Mouse (Mus musculus) lung, embryonic 14.5 days (tissue): Measurements from ENCODE around the gene Gm5152. TPM values are rescaled to one million over a fixed set of nuclear protein-coding genes. Genes with fewer than 3 reads are reported as not detected.
"Not testable (repeated sequence)": the region's sequence is repeated elsewhere in the genome, so short reads cannot be mapped to it uniquely, and the experiment has no call there.

Experiments
- ATAC-seq: fragments of 200-750 bp; cut with Nextera tagmentation; 2 replicates; pipeline ENCODE4 v1.8.0; 2017; ENCODE audit warnings: mild to moderate bottlenecking, moderate TSS enrichment, moderate library complexity; ENCODE audit not compliant: insufficient read depth
- DNase-seq: peaks from one replicate; pipeline ENCODE4 v3.0.0-alpha.2; 2015
- H3K27ac ChIP-seq: fragments of 300-500 bp; sonication (generic); 2 replicates; pipeline ENCODE4 v1.5.1; 2014; ENCODE audit warnings: low read depth, mild to moderate bottlenecking, moderate library complexity
- H3K27me3 ChIP-seq: fragments of 300-500 bp; sonication (generic); 2 replicates; pipeline ENCODE4 v1.6.1; 2014; ENCODE audit warnings: low read length, control low read depth; ENCODE audit not compliant: insufficient read depth
- H3K36me3 ChIP-seq: fragments of 300-500 bp; sonication (generic); 2 replicates; pipeline ENCODE4 v1.6.1; 2014; ENCODE audit warnings: control low read depth; ENCODE audit not compliant: insufficient read depth
- H3K4me1 ChIP-seq: fragments of 300-500 bp; sonication (generic); 2 replicates; pipeline ENCODE4 v1.6.1; 2014; ENCODE audit warnings: antibody characterized with exemption, control low read depth; ENCODE audit not compliant: insufficient read depth
- H3K4me2 ChIP-seq: fragments of 300-500 bp; sonication (generic); 2 replicates; pipeline ENCODE4 v1.6.1; 2014; ENCODE audit warnings: mild to moderate bottlenecking
- H3K4me3 ChIP-seq: fragments of 300-500 bp; sonication (generic); 2 replicates; pipeline ENCODE4 v1.5.1; 2014; ENCODE audit warnings: low read depth, low read length
- H3K9ac ChIP-seq: fragments of 300-500 bp; sonication (generic); 2 replicates; pipeline ENCODE4 v1.6.1; 2014
- H3K9me3 ChIP-seq: fragments of 300-500 bp; sonication (generic); 2 replicates; pipeline ENCODE4 v1.6.1; 2016; ENCODE audit warnings: low read depth, low read length, control low read depth
- CTCF ChIP-seq: IDR thresholded peaks from 2 replicates; pipeline ENCODE4 v1.5.1; 2016; ENCODE audit warnings: antibody characterized with exemption, low read depth
- WGBS: fragments of 180-500 bp; shearing (Covaris S2); extraction: QIAGEN DNeasy Blood & Tissue Kit; methylation state at CpG from one replicate; pipeline ENCODE4 v1.1.7; 2014; 5-methylcytosine and 5-hydroxymethylcytosine counted together
- polyA plus RNA-seq: library from polyadenylated mRNA; unstranded; fragments of >200 nt; fragmentation: Nextera tagmentation; extraction: Ambion mirVana; gene quantifications from 2 replicates; pipeline ENCODE4 v1.2.1, GENCODE M21; 2014

The Gm5152 gene
- polyA plus RNA-seq, result not detected in 2 replicates

- H3K27ac ChIP-seq, H3K36me3 ChIP-seq, H3K4me1 ChIP-seq, H3K27me3 ChIP-seq, DNase-seq, H3K4me2 ChIP-seq, ATAC-seq, H3K9ac ChIP-seq, H3K4me3 ChIP-seq, H3K9me3 ChIP-seq: not testable (repeated sequence)
- WGBS, result no CpG with 5 or more reads among the region's 1 CpGs
Observed at GRCm38 (mm10) chr5:10246426-10246825, at the start of gene Gm5152. TSS of gene Gm5152 (minus strand) at chr5:10246526.

GRCm38 (mm10) chr5:10254768-10255167, 8.4 kb upstream of the Gm5152 start:
- not testable (repeated sequence) for H3K4me3 ChIP-seq, H3K9ac ChIP-seq, H3K4me1 ChIP-seq, H3K27ac ChIP-seq, H3K4me2 ChIP-seq, H3K27me3 ChIP-seq, H3K36me3 ChIP-seq, DNase-seq, ATAC-seq, H3K9me3 ChIP-seq
- WGBS, result 77% methylated on average over 1 of the region's 1 CpGs

- H3K4me3 ChIP-seq, H3K9ac ChIP-seq, H3K4me2 ChIP-seq, ATAC-seq, H3K27me3 ChIP-seq, H3K36me3 ChIP-seq, H3K27ac ChIP-seq, DNase-seq, H3K9me3 ChIP-seq, H3K4me1 ChIP-seq: not testable (repeated sequence)
Observed at GRCm38 (mm10) chr5:10245770-10246169, 556 bp downstream of the Gm5152 start.

GRCm38 (mm10) chr5:10240436-10240835, 5.9 kb downstream of the Gm5152 start:
- not testable (repeated sequence) for H3K4me1 ChIP-seq, H3K9me3 ChIP-seq, H3K27ac ChIP-seq, H3K4me2 ChIP-seq, H3K4me3 ChIP-seq, H3K9ac ChIP-seq, H3K27me3 ChIP-seq, H3K36me3 ChIP-seq, ATAC-seq, DNase-seq
- WGBS, result 79% methylated on average over 3 of the region's 3 CpGs

GRCm38 (mm10) chr5:10220317-10220716, 26.0 kb downstream of the Gm5152 start:
- Histone ChIP-seq H3K4me2 (no peak overlapping the region), H3K27me3 (no peaks in the 10 kb centered on the region)
- no peak for TF ChIP-seq CTCF

GRCm38 (mm10) chr5:10203067-10203466, 43.3 kb downstream of the Gm5152 start:
- Histone ChIP-seq H3K27me3 (no peaks in the 10 kb centered on the region), H3K4me3 (no peak overlapping the region), H3K9ac (no peak overlapping the region), H3K27ac (no peak overlapping the region), H3K36me3 (no peaks in the 10 kb centered on the region), H3K4me2 (no peak overlapping the region), H3K4me1 (no peaks in the 10 kb centered on the region), H3K9me3 (no peaks in the 10 kb centered on the region)
- no peak for TF ChIP-seq CTCF
- DNase-seq (no peak), ATAC-seq (no peak)
- 87% methylated on average over 1 of the region's 1 CpGs for WGBS

More at GRCm38 (mm10) chr5:10220317-10220716, 26.0 kb downstream of the Gm5152 start:
- H3K27ac ChIP-seq, result no peak overlapping the region
- DNase-seq, result no peak
- no peak overlapping the region for H3K9ac ChIP-seq
- no peaks in the 10 kb centered on the region for H3K4me1 ChIP-seq
- no peak for ATAC-seq
- H3K36me3 ChIP-seq, result no peaks in the 10 kb centered on the region
- H3K4me3 ChIP-seq, result no peak overlapping the region
- no peaks in the 10 kb centered on the region for H3K9me3 ChIP-seq

- Histone ChIP-seq H3K4me1 (no peaks in the 10 kb centered on the region), H3K4me2 (no peak overlapping the region), H3K27me3 (no peaks in the 10 kb centered on the region), H3K9me3 (no peaks in the 10 kb centered on the region), H3K4me3 (no peak overlapping the region), H3K9ac (no peak overlapping the region), H3K27ac (no peak overlapping the region), H3K36me3 (no peaks in the 10 kb centered on the region)
- ATAC-seq (no peak), DNase-seq (no peak)
- 52% methylated on average over 1 of the region's 1 CpGs for WGBS
- TF ChIP-seq CTCF, result no peak
Observed at GRCm38 (mm10) chr5:10196880-10197279, 49.4 kb downstream of the Gm5152 start.
